Mouse (Mus musculus) gastrocnemius, postnatal 25 days (tissue): ENCODE measurements around the gene Gm10318. TPM values are rescaled to one million over a fixed set of nuclear protein-coding genes. Genes with fewer than 3 reads are reported as not detected.

Experiments
- DNase-seq: peaks from one replicate; pipeline ENCODE4 v3.0.0; 2022
- total RNA-seq, 2 experiments: library from RNA; stranded (reverse); gene quantifications; 1 replicate in 1 of 2; 2 replicates in 1 of 2; pipeline ENCODE4 v1.2.3; 2021

Gm10318 gene
- total RNA-seq, 2 experiments from 2014 or later = not detected

DNA sequence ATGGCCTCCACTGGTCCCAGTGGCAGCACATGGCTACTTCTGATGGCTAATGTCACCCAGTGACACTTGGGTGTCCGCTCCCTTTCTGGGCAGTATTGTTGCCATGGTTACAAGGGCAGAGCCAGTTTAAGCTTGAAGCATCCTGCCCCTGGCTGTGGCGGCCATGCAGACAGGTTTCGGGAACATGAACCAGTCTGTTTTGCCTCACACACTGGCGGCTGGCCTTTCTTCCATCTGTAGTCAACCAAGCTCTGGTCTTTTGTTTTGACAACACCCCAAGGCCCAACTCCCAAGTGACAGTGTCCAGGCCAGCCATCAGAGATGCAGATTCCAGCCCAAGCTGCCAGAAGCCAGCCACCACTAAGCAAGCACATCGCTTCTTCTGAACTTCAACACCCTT is 42.9 kb downstream of the Gm10318 start:
- DNase-seq = no peak

DNA sequence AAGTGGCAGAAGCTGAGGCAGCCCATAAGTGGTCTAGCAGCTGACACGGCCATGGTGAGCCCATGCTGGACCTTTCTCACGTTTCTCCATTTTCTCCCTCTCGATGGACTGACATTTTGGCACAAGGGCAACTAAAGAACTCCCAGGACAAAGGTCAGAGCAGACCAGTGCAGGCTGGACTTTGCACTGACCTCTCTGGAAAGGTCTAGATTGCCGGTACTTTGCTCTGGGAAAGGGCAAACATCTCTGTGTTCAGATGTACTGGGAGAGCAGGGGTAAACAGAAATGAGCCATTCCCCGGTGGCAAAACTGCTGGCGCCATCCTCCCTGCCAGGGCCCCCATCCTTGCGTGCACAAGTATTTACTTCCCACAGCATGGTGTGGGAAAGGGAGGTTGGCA is 47.5 kb downstream of the Gm10318 start:
- DNase-seq = no peak

DNA sequence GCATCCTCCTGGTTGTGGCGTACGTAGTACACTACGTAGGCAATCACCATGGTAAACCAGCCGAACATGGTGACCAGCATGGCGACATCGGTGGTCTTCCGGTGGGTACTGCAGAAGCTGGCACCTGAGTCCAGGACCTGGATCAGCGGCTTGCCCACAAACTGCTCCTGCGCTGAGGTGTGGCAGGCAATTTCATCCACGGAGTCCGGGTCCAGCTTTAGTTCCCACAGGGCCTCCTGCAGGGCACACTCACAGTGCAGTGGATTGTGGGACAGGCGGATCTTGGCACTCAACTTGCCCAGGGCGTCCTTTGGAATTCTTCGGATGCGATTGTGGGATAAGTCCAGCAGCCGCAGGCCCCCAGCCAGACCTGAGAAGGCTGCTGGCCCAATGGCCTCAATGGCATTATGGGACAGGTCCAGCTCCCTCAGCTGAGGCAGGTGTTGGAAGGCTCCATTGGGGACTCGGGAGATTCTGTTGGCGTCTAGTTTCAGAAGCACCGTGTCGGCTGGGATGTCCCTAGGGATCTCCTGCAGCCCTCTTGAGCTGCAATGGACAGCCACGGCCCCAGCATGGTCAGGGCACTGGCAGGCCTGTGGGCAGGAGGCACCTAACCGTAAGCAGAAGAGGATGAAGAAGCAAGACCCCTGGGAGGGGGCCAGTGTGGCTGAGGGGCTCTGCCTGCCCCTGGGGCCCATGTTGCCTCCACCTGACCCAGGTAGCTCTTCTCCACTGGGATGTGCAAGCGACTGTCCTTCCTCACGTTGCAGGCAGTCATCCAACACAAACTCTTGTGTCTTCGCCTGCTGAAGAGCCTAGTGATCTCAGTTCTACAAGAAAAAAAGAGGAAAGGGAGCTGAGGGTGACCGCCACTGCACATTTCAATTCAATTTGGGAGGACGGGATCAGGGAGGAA is 48.5 kb downstream of the Gm10318 start:
- DNase-seq = no peak

DNA sequence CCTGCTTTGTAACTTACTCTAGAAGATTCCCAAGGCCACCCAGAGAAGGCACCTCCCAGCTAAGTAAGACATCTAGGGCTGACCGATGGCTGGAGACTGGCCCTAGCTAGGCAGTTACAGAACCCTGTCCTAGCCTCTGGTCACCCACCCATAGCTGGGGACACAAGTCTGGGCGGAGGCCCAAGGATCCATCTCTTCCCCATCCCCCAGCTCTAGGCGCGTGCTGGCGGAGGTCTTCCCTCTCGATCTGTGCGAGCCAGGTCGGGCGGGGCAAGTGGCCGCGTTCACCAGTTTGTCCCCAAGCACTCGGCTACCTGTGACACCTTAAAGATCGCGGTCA is 49.2 kb downstream of the Gm10318 start:
- DNase-seq = no peak

DNA sequence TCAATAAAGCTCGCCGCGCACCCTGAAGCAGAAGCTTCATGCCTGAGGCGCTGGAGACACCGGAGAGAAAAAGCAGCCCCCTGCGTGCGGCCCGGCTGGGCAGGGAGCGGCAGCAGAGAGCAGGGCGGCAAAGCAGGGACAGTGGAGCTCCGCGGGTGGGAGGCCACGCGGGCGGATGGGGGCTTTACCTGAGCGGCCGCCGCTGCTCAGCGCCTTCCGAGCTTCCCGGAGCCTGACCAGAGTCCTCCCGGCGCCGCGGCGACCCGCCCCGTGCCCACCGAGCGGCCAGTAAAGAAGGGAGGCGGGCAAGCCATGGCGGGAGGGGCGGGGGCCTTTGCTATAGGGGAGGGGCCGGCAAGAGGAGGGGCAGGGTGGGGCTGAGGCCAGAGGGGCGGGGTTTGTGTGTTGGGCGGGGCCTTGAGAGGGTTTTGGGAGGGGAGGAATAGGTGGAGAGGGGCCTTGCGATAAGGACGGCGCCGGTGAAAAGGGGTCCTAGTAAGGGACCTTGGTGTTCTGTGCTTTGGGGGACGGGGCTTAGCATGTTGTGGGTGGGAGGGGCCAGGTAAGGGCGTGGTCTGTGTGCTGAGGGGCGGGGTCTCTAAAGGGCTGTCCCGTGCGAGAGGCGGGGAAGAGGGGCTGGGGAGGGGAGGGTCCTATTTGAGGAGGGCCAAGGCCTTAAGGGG is 49.7 kb downstream of the Gm10318 start, which contains the start of gene Lrrc3:
Lrrc3 (minus strand) TSS at position 326 of the 683 bp plus-strand sequence.
- DNase-seq = peak; percentile 34

DNA sequence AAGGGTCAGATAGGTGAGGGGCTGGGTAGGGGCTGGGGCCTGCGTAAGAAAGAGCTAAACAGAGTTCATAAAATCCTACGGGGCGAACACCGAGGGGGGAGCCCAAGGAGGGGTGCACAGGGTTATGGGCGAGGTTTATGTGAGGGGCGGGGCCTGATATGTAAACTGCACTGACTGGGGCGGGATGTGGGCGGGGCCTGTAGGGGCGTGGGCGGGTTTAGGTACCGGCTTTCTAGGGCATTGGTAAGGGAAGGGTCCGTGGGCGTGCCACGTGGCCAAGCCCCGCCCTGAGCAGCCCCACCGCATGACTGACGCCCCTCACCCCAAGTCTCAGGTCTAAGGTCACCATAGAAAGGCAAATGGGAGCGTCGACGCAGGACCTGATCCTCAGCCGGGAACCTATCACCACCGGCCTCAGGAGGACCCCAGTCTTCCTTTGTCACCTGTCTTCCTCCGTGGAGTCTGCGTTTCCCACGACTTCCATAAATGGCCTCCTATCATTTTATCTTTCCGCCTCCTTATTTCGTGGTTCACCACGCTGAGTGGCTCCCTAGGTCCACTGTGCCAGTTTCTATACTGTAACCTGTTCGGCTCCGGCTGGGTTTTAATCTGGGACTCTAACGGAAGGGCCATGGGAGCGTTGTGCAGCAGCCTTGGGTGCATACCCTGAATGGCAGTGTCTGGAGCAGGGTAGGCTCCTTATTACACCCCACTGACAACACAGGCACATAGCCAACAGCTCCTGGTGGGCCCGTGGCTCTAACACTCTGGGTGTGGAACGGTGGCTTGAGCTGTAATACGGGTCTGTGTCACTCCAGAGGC is 50.4 kb downstream of the Gm10318 start:
- DNase-seq = no peak

Other genes starting within 250 kb of the Gm10318 start
- 10 to 100 TPM; 32.8 to 36.7 TPM for gene Sumo3, start 246.8 kb upstream of the Gm10318 start, total RNA-seq
- gene Gm49325, start 246.7 kb upstream of the Gm10318 start, total RNA-seq = 1 to 10 TPM; 6.5 to 7.4 TPM
- gene Ube2g2, start 230.6 kb upstream of the Gm10318 start, total RNA-seq = 10 to 100 TPM; 81.7 to 84.9 TPM
- not detected for gene Tspear, start 166.3 kb upstream of the Gm10318 start, total RNA-seq
- not detected for gene Gm19402, start 162.1 kb upstream of the Gm10318 start, total RNA-seq
- not detected for gene Gm9508, start 155.6 kb upstream of the Gm10318 start, total RNA-seq
- gene Gm10272, start 146.2 kb upstream of the Gm10318 start, total RNA-seq = not detected
- not detected for gene Gm10024, start 141.4 kb upstream of the Gm10318 start, total RNA-seq
- gene Gm10142, start 137.1 kb upstream of the Gm10318 start, total RNA-seq = not detected
- gene Krtap12-1, start 132.3 kb upstream of the Gm10318 start, total RNA-seq = not detected
- not detected for gene Gm10100, start 126.4 kb upstream of the Gm10318 start, total RNA-seq
- not detected for gene Gm18596, start 110.2 kb upstream of the Gm10318 start, total RNA-seq
- not detected for gene Gm9736, start 101.5 kb upstream of the Gm10318 start, total RNA-seq
- not detected for gene Gm3233, start 93.2 kb upstream of the Gm10318 start, total RNA-seq
- not detected for gene Gm3238, start 81.5 kb upstream of the Gm10318 start, total RNA-seq
- not detected for gene Gm7138, start 75.9 kb upstream of the Gm10318 start, total RNA-seq
- not detected for gene Gm3250, start 70.3 kb upstream of the Gm10318 start, total RNA-seq
- not detected for gene Gm7137, start 64.7 kb upstream of the Gm10318 start, total RNA-seq
- gene Gm9639, start 57.8 kb upstream of the Gm10318 start, total RNA-seq = not detected
- gene Gm19668, start 53.7 kb upstream of the Gm10318 start, total RNA-seq = not detected
- gene Gm9507, start 41.0 kb upstream of the Gm10318 start, total RNA-seq = not detected
- not detected for gene Gm2696, start 38.2 kb upstream of the Gm10318 start, total RNA-seq
- not detected for gene Krtap10-4, start 25.8 kb upstream of the Gm10318 start, total RNA-seq
- gene Krtap10-10, start 16.9 kb upstream of the Gm10318 start, total RNA-seq = not detected
- not detected for gene Gm36176, start 6.1 kb upstream of the Gm10318 start, total RNA-seq
- not detected for gene Gm3285, start 9.1 kb downstream of the Gm10318 start, total RNA-seq
- gene Lrrc3, start 49.7 kb downstream of the Gm10318 start, total RNA-seq = under 1 TPM; 0.18 to 0.32 TPM
- gene Trpm2, start 117.7 kb downstream of the Gm10318 start, total RNA-seq = under 1 TPM; 0.26 to 0.83 TPM
- 1 to 10 TPM; 4.0 to 4.7 TPM for gene 1810043G02Rik, start 125.7 kb downstream of the Gm10318 start, total RNA-seq
- gene Pfkl, start 157.2 kb downstream of the Gm10318 start, total RNA-seq = 1 to 10 TPM; 5.2 to 7.7 TPM
- gene Dnmt3l, start 189.1 kb downstream of the Gm10318 start, total RNA-seq = not detected
- gene Aire, start 190.8 kb downstream of the Gm10318 start, total RNA-seq = not detected
- 1 to 10 TPM; 1.3 to 1.7 TPM for gene Icosl, start 216.4 kb downstream of the Gm10318 start, total RNA-seq